Mouse (Mus musculus) stomach, postnatal 0 days (tissue): ENCODE measurements around the gene A030005L19Rik.

Experiments
- CTCF ChIP-seq: IDR thresholded peaks from 2 replicates; pipeline ENCODE4 v1.5.1; 2016; ENCODE audit warnings: antibody characterized with exemption, low read depth, mild to moderate bottlenecking, moderate library complexity
- EP300 ChIP-seq: optimal IDR thresholded peaks from 2 replicates; pipeline ENCODE3; 2016; ENCODE audit warnings: antibody characterized with exemption

- TF ChIP-seq EP300 (no peak), CTCF (no peak)
These were observed 46.8 kb downstream of the A030005L19Rik start, which contains the start of gene Gm47955 for GRCm38 (mm10) chr1:82959870-82960385.
